Mouse (Mus musculus): ENCODE data around the gene Ugt1a5. TPM values are rescaled to one million over a fixed set of nuclear protein-coding genes. Genes with fewer than 3 reads are reported as not detected.

The Ugt1a5 gene
- polyA plus RNA-seq, 1 experiment from 2014 or later: not detected

- WGBS: 58% methylated on average over 2 of the region's 2 CpGs
- Histone ChIP-seq H3K9ac (no peak overlapping the region), H3K27ac (no peak overlapping the region), H3K4me1 (no peaks in the 10 kb centered on the region), H3K4me2 (no peak overlapping the region), H3K9me3 (peaks cover 59% of the 10 kb centered on the region), H3K4me3 (no peak overlapping the region), H3K36me3 (no peaks in the 10 kb centered on the region), H3K27me3 (no peaks in the 10 kb centered on the region)
- ATAC-seq (ENCODE audit: insufficient number of reproducible peaks, low FRiP score, low TSS enrichment, low read depth): no peak
These were observed 61.7 kb downstream of the Ugt1a5 start for GRCm38 (mm10) chr1:88227482-88227881.

DNA sequence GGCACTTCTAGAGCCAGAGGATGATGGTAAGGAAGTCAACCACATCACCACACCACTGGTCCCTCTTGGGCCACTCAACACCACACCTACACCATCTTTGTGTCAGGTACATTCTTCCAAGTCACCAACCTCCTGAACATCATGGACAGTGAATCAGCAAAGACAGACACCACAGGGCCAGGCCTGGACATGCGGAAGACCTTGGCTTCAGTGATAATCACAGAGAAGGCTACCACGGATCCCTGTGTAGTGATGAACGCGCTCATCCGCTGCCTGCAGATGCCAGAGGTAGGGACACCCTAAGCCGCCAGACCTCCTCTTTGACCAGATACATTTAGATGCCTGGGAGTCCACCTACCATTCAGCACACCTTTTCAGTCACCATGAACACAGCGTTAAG lies 62.3 kb downstream of the Ugt1a5 start:
- Histone ChIP-seq H3K9me3 (peaks cover 63% of the 10 kb centered on the region), H3K27me3 (no peaks in the 10 kb centered on the region), H3K4me2 (no peak overlapping the region), H3K4me1 (no peaks in the 10 kb centered on the region), H3K4me3 (no peak overlapping the region), H3K27ac (no peak overlapping the region), H3K9ac (no peak overlapping the region), H3K36me3 (no peaks in the 10 kb centered on the region)
- WGBS: 72% methylated on average over 7 of the region's 7 CpGs
- no peak for ATAC-seq (ENCODE audit: insufficient number of reproducible peaks, low FRiP score, low TSS enrichment, low read depth)

- WGBS: 75% methylated on average over 3 of the region's 3 CpGs
- Histone ChIP-seq H3K4me3 (no peak overlapping the region), H3K27ac (no peak overlapping the region), H3K9ac (no peak overlapping the region), H3K9me3 (peaks cover 72% of the 10 kb centered on the region), H3K27me3 (no peaks in the 10 kb centered on the region), H3K4me2 (no peak overlapping the region), H3K36me3 (no peaks in the 10 kb centered on the region), H3K4me1 (no peaks in the 10 kb centered on the region)
- ATAC-seq (ENCODE audit: insufficient number of reproducible peaks, low FRiP score, low TSS enrichment, low read depth): no peak
These were observed 63.8 kb downstream of the Ugt1a5 start for GRCm38 (mm10) chr1:88229566-88229965.

- no peaks in the 10 kb centered on the region for H3K4me1 ChIP-seq
- peaks cover 76% of the 10 kb centered on the region for H3K9me3 ChIP-seq
- no peak overlapping the region for H3K4me3 ChIP-seq
- 86% methylated on average over 5 of the region's 5 CpGs for WGBS
- H3K36me3 ChIP-seq: no peaks in the 10 kb centered on the region
- no peak overlapping the region for H3K27ac ChIP-seq
- no peak overlapping the region for H3K9ac ChIP-seq
- no peaks in the 10 kb centered on the region for H3K27me3 ChIP-seq
- no peak overlapping the region for H3K4me2 ChIP-seq
- ATAC-seq (ENCODE audit: insufficient number of reproducible peaks, low FRiP score, low TSS enrichment, low read depth): no peak
These were observed 64.2 kb downstream of the Ugt1a5 start for GRCm38 (mm10) chr1:88229986-88230385.

DNA sequence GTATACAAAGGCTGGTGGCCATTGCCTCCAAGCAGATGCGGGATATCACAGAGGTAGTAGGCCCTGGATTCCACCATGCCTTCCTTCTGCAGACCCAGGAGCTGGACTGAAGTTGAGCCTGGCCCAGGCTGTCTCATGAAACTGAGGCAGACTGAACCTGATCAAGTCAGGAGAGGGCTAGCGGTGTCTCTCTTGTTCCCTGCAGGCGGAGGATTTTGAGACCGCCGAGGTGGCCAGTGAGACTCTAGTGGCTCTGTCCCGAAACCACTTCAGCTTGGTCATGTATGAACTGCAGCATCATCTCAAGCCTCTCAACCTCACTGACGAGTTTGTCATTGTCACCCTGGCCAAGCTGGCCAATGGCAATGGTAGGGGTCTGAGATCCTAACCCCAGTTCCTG lies 64.6 kb downstream of the Ugt1a5 start:
- H3K9ac ChIP-seq: no peak overlapping the region
- no peaks in the 10 kb centered on the region for H3K27me3 ChIP-seq
- no peaks in the 10 kb centered on the region for H3K36me3 ChIP-seq
- no peak overlapping the region for H3K4me2 ChIP-seq
- ATAC-seq (ENCODE audit: insufficient number of reproducible peaks, low FRiP score, low TSS enrichment, low read depth): no peak
- peaks cover 79% of the 10 kb centered on the region for H3K9me3 ChIP-seq
- WGBS: 69% methylated on average over 7 of the region's 7 CpGs
- no peaks in the 10 kb centered on the region for H3K4me1 ChIP-seq
- no peak overlapping the region for H3K4me3 ChIP-seq
- H3K27ac ChIP-seq: no peak overlapping the region

- 74% methylated on average over 6 of the region's 6 CpGs for whole genome bisulfite sequencing
- Histone ChIP-seq H3K27me3 (no peaks in the 10 kb centered on the region), H3K4me3 (no peak overlapping the region), H3K9ac (no peak overlapping the region), H3K9me3 (peaks cover 79% of the 10 kb centered on the region), H3K36me3 (no peaks in the 10 kb centered on the region), H3K27ac (no peak overlapping the region), H3K4me2 (no peak overlapping the region), H3K4me1 (no peaks in the 10 kb centered on the region)
- ATAC-seq (ENCODE audit: insufficient number of reproducible peaks, low FRiP score, low TSS enrichment, low read depth): no peak
These were observed 65.4 kb downstream of the Ugt1a5 start for GRCm38 (mm10) chr1:88230981-88231802.

- no peaks in the 10 kb centered on the region for H3K27me3 ChIP-seq
- no peak overlapping the region for H3K9ac ChIP-seq
- H3K4me1 ChIP-seq: no peaks in the 10 kb centered on the region
- H3K4me3 ChIP-seq: no peak overlapping the region
- no peak overlapping the region for H3K27ac ChIP-seq
- no peak overlapping the region for H3K4me2 ChIP-seq
- peaks cover 72% of the 10 kb centered on the region for H3K9me3 ChIP-seq
- 68% methylated on average over 7 of the region's 7 CpGs for WGBS
- ATAC-seq (ENCODE audit: insufficient number of reproducible peaks, low FRiP score, low TSS enrichment, low read depth): no peak
- no peaks in the 10 kb centered on the region for H3K36me3 ChIP-seq
These were observed 66.1 kb downstream of the Ugt1a5 start for GRCm38 (mm10) chr1:88231803-88232499.

GRCm38 (mm10) chr1:88232664-88233380 lies 67.0 kb downstream of the Ugt1a5 start:
- Histone ChIP-seq H3K4me2 (no peak overlapping the region), H3K36me3 (no peaks in the 10 kb centered on the region), H3K4me1 (no peaks in the 10 kb centered on the region), H3K4me3 (no peak overlapping the region), H3K9me3 (peaks cover 64% of the 10 kb centered on the region), H3K27ac (no peak overlapping the region), H3K27me3 (no peaks in the 10 kb centered on the region), H3K9ac (no peak overlapping the region)
- WGBS: 53% methylated on average over 3 of the region's 3 CpGs
- no peak for ATAC-seq (ENCODE audit: insufficient number of reproducible peaks, low FRiP score, low TSS enrichment, low read depth)

GRCm38 (mm10) chr1:88233421-88234247 lies 67.8 kb downstream of the Ugt1a5 start:
- Histone ChIP-seq H3K36me3 (no peaks in the 10 kb centered on the region), H3K27ac (no peak overlapping the region), H3K4me1 (no peaks in the 10 kb centered on the region), H3K9ac (no peak overlapping the region), H3K4me2 (no peak overlapping the region), H3K9me3 (peaks cover 64% of the 10 kb centered on the region), H3K4me3 (no peak overlapping the region), H3K27me3 (no peaks in the 10 kb centered on the region)
- WGBS: 66% methylated on average over 14 of the region's 14 CpGs
- no peak for ATAC-seq (ENCODE audit: insufficient number of reproducible peaks, low FRiP score, low TSS enrichment, low read depth)

- no peaks in the 10 kb centered on the region for H3K36me3 ChIP-seq
- no peaks in the 10 kb centered on the region for H3K4me1 ChIP-seq
- no peaks in the 10 kb centered on the region for H3K27me3 ChIP-seq
- H3K27ac ChIP-seq: no peak overlapping the region
- WGBS: 61% methylated on average over 4 of the region's 4 CpGs
- H3K4me2 ChIP-seq: no peak overlapping the region
- no peak overlapping the region for H3K9ac ChIP-seq
- peaks cover 64% of the 10 kb centered on the region for H3K9me3 ChIP-seq
- ATAC-seq (ENCODE audit: insufficient number of reproducible peaks, low FRiP score, low TSS enrichment, low read depth): no peak
- H3K4me3 ChIP-seq: no peak overlapping the region
These were observed 68.4 kb downstream of the Ugt1a5 start for GRCm38 (mm10) chr1:88234248-88234610.

GRCm38 (mm10) chr1:88234646-88235045 lies 68.8 kb downstream of the Ugt1a5 start:
- Histone ChIP-seq H3K4me1 (no peaks in the 10 kb centered on the region), H3K4me2 (no peak overlapping the region), H3K36me3 (no peaks in the 10 kb centered on the region), H3K9me3 (peaks cover 64% of the 10 kb centered on the region), H3K27me3 (no peaks in the 10 kb centered on the region), H3K4me3 (no peak overlapping the region), H3K9ac (no peak overlapping the region), H3K27ac (no peak overlapping the region)
- ATAC-seq (ENCODE audit: insufficient number of reproducible peaks, low FRiP score, low TSS enrichment, low read depth): no peak
- 44% methylated on average over 5 of the region's 5 CpGs for WGBS

Measured in limb, embryonic 15.5 days (tissue).